ENCODE assay signal across 14 mouse cellular contexts in genomic region chr6:99138041-99138440, GRCm38 (mm10).
"Had no signal": no experiment of that assay in that cellular context is flagged by ENCODE, and none has a peak within 500 bp of the region (broad histone marks: within the 10 kb centered on the region; RNA-seq: fewer than 3 reads in every experiment).

No protein-coding gene starts in this region.

- H3K4me1 ChIP-seq: stomach, embryonic 15.5 days had no signal

- H3K9ac ChIP-seq: liver, embryonic 15.5 days; stomach, embryonic 15.5 days had no signal

- H3K27me3 ChIP-seq: liver, embryonic 15.5 days; stomach, embryonic 15.5 days had no signal

- H3K4me3 ChIP-seq: left cerebral cortex, adult 2 months; limb, embryonic 10.5 days; liver, embryonic 15.5 days; stomach, embryonic 15.5 days had no signal

- H3K36me3 ChIP-seq: limb, embryonic 10.5 days; liver, embryonic 15.5 days; stomach, embryonic 15.5 days had no signal

- ATAC-seq: lung, postnatal 0 days had no signal

- DNase-seq: kidney, adult 11 months; kidney, postnatal 14 days; lung, adult 2 months; lung, postnatal 36 days; right cerebral cortex, postnatal 14 days; thymus, adult 2 months; thymus, postnatal 25 days had no signal

- H3K4me2 ChIP-seq: liver, embryonic 11.5 days; liver, embryonic 15.5 days; midbrain, embryonic 11.5 days; stomach, embryonic 15.5 days had no signal

- H3K27ac ChIP-seq: left cerebral cortex, adult 2 months; limb, embryonic 10.5 days; liver, embryonic 15.5 days; stomach, embryonic 15.5 days had no signal

- H3K9me3 ChIP-seq: limb, embryonic 10.5 days; liver, embryonic 15.5 days; stomach, embryonic 15.5 days had no signal
